Mouse (Mus musculus) neural tube, embryonic 14.5 days (tissue): ENCODE data around the gene Pnpt1. TPM values are rescaled to one million over a fixed set of nuclear protein-coding genes. Genes with fewer than 3 reads are reported as not detected.

ENCODE experiments used
- polyA plus RNA-seq: library from polyadenylated mRNA; unstranded; fragments of >200 nt; fragmentation: Nextera tagmentation; extraction: Ambion mirVana; gene quantifications from 2 replicates; pipeline ENCODE4 v1.2.1, GENCODE M21; 2014

Gene Pnpt1
- polyA plus RNA-seq, 1 experiment from 2014 or later: 28.2 TPM

Other genes with a start within 250 kb of the Pnpt1 start
- 62.0 and 77.9 TPM in 2 replicates for gene Ppp4r3b, start 42.1 kb downstream of the Pnpt1 start, polyA plus RNA-seq
- 123 and 141 TPM in 2 replicates for gene Cfap36, start 116.7 kb downstream of the Pnpt1 start, polyA plus RNA-seq
- gene Ccdc88a, start 242.9 kb downstream of the Pnpt1 start, polyA plus RNA-seq: 68.2 and 75.1 TPM in 2 replicates